Mouse (Mus musculus): Measurements from ENCODE around the gene Prpf19. TPM values are rescaled to one million over a fixed set of nuclear protein-coding genes. Genes with fewer than 3 reads are reported as not detected.

The Prpf19 gene
- total RNA-seq (2021), result 100 to 1,000 TPM; 184 to 192 TPM
- long read RNA-seq, experiment 1, full-length matches to known transcripts, result 8 of 11 reads
- long read RNA-seq, experiment 1, partial matches to known transcripts, result 3 of 11 reads
- long read RNA-seq, experiment 1, other reads (novel, unspliced or antisense), result 0 of 11 reads
- long read RNA-seq, experiment 2, transcript Prpf19-201 (16 exons, 2,134 nt), result major isoform, 6 of 13 reads
- long read RNA-seq, experiment 2, partial matches to known transcripts, result 5 of 13 reads
- long read RNA-seq, experiment 2, other reads (novel, unspliced or antisense), result 2 of 13 reads

- peak; percentile 97 to 99 for DNase-seq
- intact Hi-C loops (cut with DNase I), result loop anchor here (5.0 kb wide), 1 partner anchor 52 kb away; the partner anchor contains the start of gene Ccdc86
Observed at GRCm38 (mm10) chr19:10895016-10895528, at the start of gene Prpf19. Prpf19 (plus strand) TSS chr19:10895231.

DNA sequence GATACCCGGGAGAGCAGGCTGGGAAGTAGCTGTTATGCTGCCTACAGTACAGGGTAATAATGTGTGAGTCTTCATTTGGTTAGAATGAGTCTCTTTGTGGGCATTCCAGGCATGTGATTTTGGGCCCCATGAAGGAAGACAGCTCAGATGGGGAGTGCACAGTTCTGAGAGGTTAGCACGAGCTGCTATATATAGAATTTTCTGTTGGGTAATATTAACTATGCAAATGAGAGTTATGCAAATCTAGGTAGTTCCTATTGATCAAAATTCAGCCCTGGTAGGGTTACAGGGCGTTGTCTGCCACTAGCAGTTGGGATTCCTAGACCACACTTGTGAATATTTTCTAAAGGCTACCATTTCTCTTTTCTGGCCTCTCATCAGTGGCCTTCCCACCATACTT lies 49.6 kb upstream of the Prpf19 start:
- intact Hi-C loops (cut with DNase I), result no loop called here
- no peak for DNase-seq

DNA sequence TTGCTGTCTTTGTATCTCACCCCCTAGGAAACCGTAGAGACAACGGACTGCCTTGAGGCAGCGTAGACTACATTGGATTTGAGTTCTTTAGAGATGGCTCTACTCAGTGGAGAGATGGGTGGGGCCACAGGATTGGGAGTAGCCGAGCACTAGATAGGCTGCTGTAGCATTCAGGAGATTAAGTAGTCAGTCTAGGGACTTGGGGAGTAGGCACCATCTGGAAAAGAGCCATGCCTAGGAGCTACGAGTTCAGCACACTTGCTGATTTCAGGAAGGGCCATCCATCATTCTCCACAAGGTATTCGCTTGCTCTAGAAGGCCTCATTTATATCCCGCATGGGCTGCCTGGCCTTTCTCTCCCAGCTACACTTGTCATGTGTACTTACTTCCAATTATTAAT lies 48.9 kb upstream of the Prpf19 start:
- intact Hi-C loops (cut with DNase I), result loop anchor here (2.0 kb wide), 1 partner anchor 23 kb away; the partner anchor contains the start of gene Tmem132a
- no peak for DNase-seq

GRCm38 (mm10) chr19:10847311-10848087 lies 47.5 kb upstream of the Prpf19 start:
- peak; percentile 50 to 77 for DNase-seq

GRCm38 (mm10) chr19:10855422-10855821 lies 39.6 kb upstream of the Prpf19 start:
- no peak for DNase-seq
- intact Hi-C loops (cut with DNase I), result no loop called here

More at GRCm38 (mm10) chr19:10847311-10848087, 47.5 kb upstream of the Prpf19 start:
- intact Hi-C loops (cut with DNase I), result loop anchor here (2.0 kb wide), 1 partner anchor 21 kb away; the partner anchor contains the start of gene Tmem132a

GRCm38 (mm10) chr19:10856520-10856919 lies 38.5 kb upstream of the Prpf19 start:
- no peak for DNase-seq
- intact Hi-C loops (cut with DNase I), result no loop called here

DNA sequence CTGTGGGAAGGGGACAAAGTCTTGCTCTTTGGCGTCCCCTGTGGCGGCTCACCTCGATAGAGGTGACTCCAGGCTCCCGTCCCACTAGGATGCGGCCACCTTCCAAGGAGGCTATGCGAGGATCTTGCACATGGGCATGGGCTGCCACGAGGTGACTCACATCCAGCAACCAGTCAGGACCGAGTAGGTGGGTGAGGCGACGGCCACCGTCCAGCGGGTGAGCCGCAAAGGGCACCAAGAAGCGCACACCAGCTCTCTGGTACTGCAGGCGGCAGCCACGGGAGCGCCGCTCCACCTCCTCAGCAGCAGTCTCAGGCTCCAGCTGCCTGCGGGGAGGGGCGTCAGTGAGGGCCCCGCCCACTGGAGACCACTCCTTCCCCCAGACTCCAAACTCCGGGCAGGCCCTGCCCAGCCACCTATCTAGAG lies 34.9 kb upstream of the Prpf19 start:
- intact Hi-C loops (cut with DNase I), result no loop called here
- no peak for DNase-seq

GRCm38 (mm10) chr19:10866351-10866750 lies 28.7 kb upstream of the Prpf19 start:
- intact Hi-C loops (cut with DNase I), result no loop called here
- DNase-seq, result no peak

DNA sequence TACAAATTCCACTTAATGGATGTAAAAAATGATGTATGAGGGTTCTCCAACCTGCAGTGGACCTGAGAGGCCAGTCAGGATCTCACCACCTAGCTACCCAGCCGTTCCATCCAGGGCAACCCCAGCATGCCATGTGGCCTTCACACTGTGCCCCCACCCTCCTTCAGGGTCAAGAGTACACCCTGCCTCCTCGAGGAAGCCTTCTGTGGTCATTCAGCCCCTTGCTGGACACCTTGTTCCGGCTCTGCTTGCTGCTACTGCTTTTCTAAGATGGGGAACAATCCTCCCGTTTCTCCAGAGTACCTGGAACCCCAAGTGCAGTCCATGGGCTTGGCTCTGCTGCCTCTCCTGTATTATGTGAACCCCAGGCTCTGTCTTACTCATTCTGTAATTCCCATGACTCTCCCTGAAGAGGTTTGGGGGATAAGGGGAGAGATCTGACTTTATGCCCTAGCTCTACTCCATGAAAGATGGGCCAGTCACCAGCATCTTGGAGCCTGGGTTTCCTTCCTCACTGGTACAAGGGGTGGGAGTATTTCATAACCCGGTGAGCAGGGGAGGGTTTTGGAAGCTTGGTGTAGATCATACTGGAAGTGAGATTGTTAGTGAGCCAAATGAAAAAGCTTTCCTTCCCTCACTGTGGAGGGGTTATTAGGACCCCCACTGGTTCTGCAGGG lies 26.9 kb upstream of the Prpf19 start:
- DNase-seq, result no peak
- intact Hi-C loops (cut with DNase I), result loop anchor here (2.0 kb wide), 1 partner anchor 21 kb away; no protein-coding TSS in a partner anchor

GRCm38 (mm10) chr19:10868623-10869141 lies 26.3 kb upstream of the Prpf19 start:
- intact Hi-C loops (cut with DNase I), result loop anchor here (2.0 kb wide), 1 partner anchor 22 kb away; no protein-coding TSS in a partner anchor
- DNase-seq, result no peak

DNA sequence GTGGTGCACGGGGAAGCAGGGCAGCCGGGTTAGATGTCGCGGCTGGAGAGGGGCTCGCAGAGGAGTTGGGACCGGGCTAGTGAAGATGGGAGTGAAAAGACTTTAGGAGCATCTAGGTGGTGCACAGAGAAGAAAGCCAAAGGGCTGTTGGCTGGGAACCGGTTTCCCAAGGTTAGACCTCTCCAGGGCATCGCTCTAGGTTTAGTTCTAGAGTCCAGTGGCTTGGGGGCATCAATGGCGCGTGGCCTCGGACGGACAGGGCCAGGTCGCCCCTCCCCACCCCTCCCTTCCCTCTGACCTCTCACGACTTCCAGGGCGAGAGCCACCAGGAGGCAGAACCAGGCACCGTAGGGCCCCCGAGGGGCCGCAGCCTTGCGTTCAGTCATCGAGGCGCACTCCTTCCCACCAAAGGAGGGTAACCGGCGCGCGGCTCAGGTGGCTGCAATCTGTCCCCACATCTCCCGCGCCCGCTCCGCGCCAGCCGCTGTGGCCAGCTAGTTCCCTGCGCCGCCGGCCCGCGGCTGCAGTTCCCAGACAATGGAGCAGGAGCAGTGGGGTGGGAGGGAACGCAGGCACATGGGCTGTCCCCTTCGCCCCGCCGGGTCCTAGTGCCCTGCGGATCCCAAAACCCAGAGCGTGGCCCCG lies 25.7 kb upstream of the Prpf19 start:
- intact Hi-C loops (cut with DNase I), result loop anchor here (2.0 kb wide), 1 partner anchor 23 kb away; no protein-coding TSS in a partner anchor
- DNase-seq, result peak; percentile 80 to 82

GRCm38 (mm10) chr19:10869886-10870527 lies 25.0 kb upstream of the Prpf19 start, which contains the start of gene Tmem132a:
Tmem132a (minus strand) TSS chr19:10869940.
- intact Hi-C loops (cut with DNase I), result loop anchor here (2.0 kb wide), 1 partner anchor 23 kb away; no protein-coding TSS in a partner anchor
- no peak for DNase-seq

DNA sequence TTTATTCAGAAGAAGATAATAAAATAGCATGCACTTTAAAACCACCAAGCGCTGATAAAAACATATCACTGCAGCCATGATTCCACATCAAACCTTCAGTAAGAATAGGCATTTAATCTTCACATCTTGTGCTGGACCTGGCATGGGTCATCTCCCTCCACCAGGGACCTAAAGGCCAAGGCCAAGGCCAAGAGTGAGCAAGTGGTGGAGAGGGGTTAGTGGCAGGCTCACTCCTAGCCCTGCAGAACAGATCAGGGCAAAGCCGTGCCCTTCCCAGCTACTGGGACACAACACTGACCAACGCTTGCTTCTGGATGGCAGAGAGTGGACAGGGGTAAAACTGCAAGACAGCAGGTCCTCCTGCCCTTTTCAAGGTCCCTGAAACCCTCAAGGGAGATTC lies 24.4 kb upstream of the Prpf19 start:
- intact Hi-C loops (cut with DNase I), result no loop called here
- no peak for DNase-seq

- intact Hi-C loops (cut with DNase I), result no loop called here
- no peak for DNase-seq
Observed at GRCm38 (mm10) chr19:10871328-10871961, 23.6 kb upstream of the Prpf19 start.

GRCm38 (mm10) chr19:10878201-10878837 lies 16.7 kb upstream of the Prpf19 start:
- intact Hi-C loops (cut with DNase I), result no loop called here
- DNase-seq, result peak in 1 of 2 experiments; percentile 17

- DNase-seq, result peak; percentile 57 to 59
- intact Hi-C loops (cut with DNase I), result no loop called here
Observed at GRCm38 (mm10) chr19:10880085-10880974, 14.7 kb upstream of the Prpf19 start.

DNA sequence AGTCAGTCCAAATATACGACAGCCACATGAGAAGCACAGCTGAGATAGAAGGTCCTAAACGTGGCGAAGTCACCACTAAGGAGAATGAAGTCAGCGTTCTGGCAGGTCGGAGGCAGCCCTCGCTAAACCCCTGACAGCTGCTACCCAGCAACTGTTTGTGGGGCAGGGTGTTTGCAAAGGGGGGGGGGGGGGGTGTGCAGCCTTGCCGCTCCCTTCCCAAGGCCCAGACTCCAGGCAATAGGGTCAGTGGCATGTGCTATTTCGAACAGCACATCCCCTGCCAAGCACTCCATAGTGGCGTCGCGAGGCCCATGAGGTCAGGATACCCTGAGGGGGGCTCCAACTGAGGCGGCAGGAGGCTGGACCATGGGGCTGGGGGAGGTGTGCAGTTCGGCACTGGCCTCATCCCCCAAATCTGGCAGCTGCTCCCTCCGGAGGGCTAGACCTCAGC lies 14.0 kb upstream of the Prpf19 start:
- intact Hi-C loops (cut with DNase I), result no loop called here
- no peak for DNase-seq
